ENCODE assay signal across 25 mouse cellular contexts in the genomic region with DNA sequence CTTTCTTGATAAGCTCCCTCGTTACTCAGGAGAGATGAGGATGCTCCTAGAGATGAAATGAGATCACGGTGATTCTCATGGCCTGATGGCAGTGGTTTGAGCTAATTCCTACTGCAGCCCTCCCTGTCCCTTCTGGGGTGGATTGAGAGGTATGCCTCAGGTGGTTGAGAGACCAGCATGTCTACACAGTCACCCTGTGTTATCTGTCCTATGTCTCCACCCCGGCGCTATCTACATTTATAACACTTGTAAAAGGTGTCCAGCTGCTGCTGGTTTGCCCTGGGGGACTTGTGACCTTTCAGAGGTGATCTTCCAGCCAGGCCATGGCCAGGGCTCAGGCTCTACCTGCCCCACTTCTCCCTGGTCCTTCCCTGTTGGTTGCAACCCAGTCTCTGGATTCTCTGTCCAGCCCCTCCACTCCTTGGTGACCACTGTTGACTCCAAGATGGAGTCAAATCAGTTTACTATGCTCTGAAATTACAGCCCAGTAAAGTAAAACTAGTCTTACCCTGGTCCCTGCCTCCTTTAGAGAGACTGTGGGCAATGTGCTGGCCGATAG. TPM values are rescaled to one million over a fixed set of nuclear protein-coding genes. Genes with fewer than 3 reads are reported as not detected.
DNase-seq lines count a peak whose midpoint lies in the region; ATAC-seq and TF ChIP-seq lines count a peak whose summit lies in the region.
"Had no signal": no experiment of that assay in that cellular context is flagged by ENCODE, and none has a peak within 500 bp of the region (broad histone marks: within the 10 kb centered on the region; RNA-seq: fewer than 3 reads in every experiment).

No protein-coding gene starts in this region.

- 54% methylated on average over 5 of the region's 5 CpGs for WGBS in heart, embryonic 12.5 days
- WGBS in lung, postnatal 0 days: 43% methylated on average over 5 of the region's 5 CpGs
- 51% methylated on average over 5 of the region's 5 CpGs for WGBS in stomach, embryonic 15.5 days

- no peak for TF ChIP-seq EP300 in lung, postnatal 0 days (IDR thresholded peaks at IDR 0.05)

- no peak for TF ChIP-seq CTCF in lung, postnatal 0 days (IDR thresholded peaks at IDR 0.05)

- H3K27me3 ChIP-seq in heart, embryonic 12.5 days (replicated peaks): peaks cover 19% of the 10 kb centered on the region
- H3K27me3 ChIP-seq in lung, postnatal 0 days (replicated peaks; ENCODE audit: insufficient read depth, low read length): no peaks in the 10 kb centered on the region
- no peaks in the 10 kb centered on the region; the same call in 1 of the 2 replicates for H3K27me3 ChIP-seq in stomach, embryonic 15.5 days (replicated peaks)

- H3K9ac ChIP-seq in heart, embryonic 12.5 days: no peak overlapping the region
- H3K9ac ChIP-seq in lung, postnatal 0 days (replicated peaks; ENCODE audit: low read depth): no peak overlapping the region
- no peak overlapping the region for H3K9ac ChIP-seq in stomach, embryonic 15.5 days
- H3K9ac ChIP-seq: forebrain, postnatal 0 days; limb, embryonic 15.5 days; liver, embryonic 15.5 days; midbrain, embryonic 15.5 days; neural tube, embryonic 12.5 days had no signal

- H3K9me3 ChIP-seq in heart, embryonic 12.5 days (replicated peaks): no peaks in the 10 kb centered on the region
- no peaks in the 10 kb centered on the region for H3K9me3 ChIP-seq in lung, postnatal 0 days (ENCODE audit: low read length)
- no peaks in the 10 kb centered on the region for H3K9me3 ChIP-seq in stomach, embryonic 15.5 days
- H3K9me3 ChIP-seq: forebrain, embryonic 10.5 days; limb, embryonic 15.5 days; liver, embryonic 15.5 days; midbrain, embryonic 15.5 days; neural tube, embryonic 12.5 days had no signal

- peaks cover 31% of the 10 kb centered on the region for H3K4me1 ChIP-seq in heart, embryonic 12.5 days (replicated peaks)
- peaks cover 8% of the 10 kb centered on the region; the same call in 1 of the 2 replicates for H3K4me1 ChIP-seq in lung, postnatal 0 days (ENCODE audit: insufficient read depth, low read depth, low read length)
- peaks cover 10% of the 10 kb centered on the region; the same call in 1 of the 2 replicates for H3K4me1 ChIP-seq in stomach, embryonic 15.5 days
- H3K4me1 ChIP-seq: liver, embryonic 15.5 days had no signal

- H3K4me2 ChIP-seq in heart, embryonic 12.5 days: no peak overlapping the region
- H3K4me2 ChIP-seq in lung, postnatal 0 days (replicated peaks; ENCODE audit: low read depth, low read length): no peak overlapping the region
- H3K4me2 ChIP-seq in stomach, embryonic 15.5 days: no peak overlapping the region
- H3K4me2 ChIP-seq: limb, embryonic 15.5 days; liver, embryonic 15.5 days; midbrain, embryonic 15.5 days; neural tube, embryonic 12.5 days had no signal

- no peak overlapping the region for H3K4me3 ChIP-seq in heart, embryonic 12.5 days
- H3K4me3 ChIP-seq in lung, postnatal 0 days (ENCODE audit: low read depth, low read length): no peak overlapping the region
- no peak overlapping the region for H3K4me3 ChIP-seq in stomach, embryonic 15.5 days (replicated peaks)
- H3K4me3 ChIP-seq: forebrain, embryonic 10.5 days; limb, embryonic 15.5 days; liver, embryonic 15.5 days; midbrain, embryonic 15.5 days; neural tube, embryonic 12.5 days had no signal

- peak; percentile 81 for DNase-seq in heart, adult 11 months
- peak; percentile 5 for DNase-seq in kidney, adult 11 months
- no peak for DNase-seq in kidney, postnatal 14 days
- DNase-seq in lung, postnatal 0 days (ENCODE audit: low spot score): no peak
- no peak for DNase-seq in lung, postnatal 36 days
- no peak for DNase-seq in frontal cortex, postnatal 14 days (ENCODE audit: low spot score in 2 of 2)
- DNase-seq: adrenal gland, adult 8-10 months; cerebellum, adult 11-12 months; cerebellum, postnatal 10 days; forebrain, postnatal 0 days; gastrocnemius, postnatal 36 days; layer of hippocampus, adult 9-11 months; left cerebral cortex, postnatal 4 days; thymus, postnatal 25 days had no signal

- no peak for ATAC-seq in heart, embryonic 12.5 days (ENCODE audit: insufficient number of reproducible peaks, low FRiP score)
- ATAC-seq in lung, postnatal 0 days: no peak
- ATAC-seq in stomach, embryonic 15.5 days (ENCODE audit: insufficient read depth, low FRiP score, low read depth): no peak
- ATAC-seq: activated CD4-positive, CD25-positive, alpha-beta regulatory T cell, adult 4 months; forebrain, postnatal 0 days; hindbrain, postnatal 0 days; midbrain, embryonic 15.5 days had no signal

- H3K27ac ChIP-seq in heart, embryonic 12.5 days (ENCODE audit: poor library complexity, severe bottlenecking): no peak overlapping the region
- peak overlapping the region; percentile 59 for H3K27ac ChIP-seq in lung, postnatal 0 days (ENCODE audit: low read length)
- H3K27ac ChIP-seq in stomach, embryonic 15.5 days: peak overlapping the region; percentile 46
- H3K27ac ChIP-seq: forebrain, embryonic 10.5 days; hindbrain, postnatal 0 days; limb, embryonic 15.5 days; liver, embryonic 15.5 days; macrophage; midbrain, embryonic 15.5 days; neural tube, embryonic 12.5 days had no signal

- H3K36me3 ChIP-seq in heart, embryonic 12.5 days: no peaks in the 10 kb centered on the region
- no peaks in the 10 kb centered on the region for H3K36me3 ChIP-seq in lung, postnatal 0 days (ENCODE audit: insufficient read depth, low read length)
- H3K36me3 ChIP-seq in stomach, embryonic 15.5 days: no peaks in the 10 kb centered on the region
- H3K36me3 ChIP-seq: forebrain, embryonic 10.5 days; limb, embryonic 15.5 days; liver, embryonic 15.5 days; midbrain, embryonic 15.5 days; neural tube, embryonic 12.5 days had no signal

RNA-seq across cellular contexts. Expression of a gene that starts 5.4 kb away (rescaled TPM):
- polyA plus RNA-seq in heart, embryonic 12.5 days (2016; fragmentation: Nextera tagmentation; extraction: Ambion mirVana): 0.93 and 1.4 TPM in 2 replicates
- polyA plus RNA-seq in lung, postnatal 0 days (2015; fragmentation: Nextera tagmentation; extraction: Ambion mirVana): 20.1 and 22.1 TPM in 2 replicates
- polyA plus RNA-seq in stomach, embryonic 15.5 days (2015; fragmentation: Nextera tagmentation; extraction: Ambion mirVana): 8.4 and 13.7 TPM in 2 replicates
- polyA plus RNA-seq: embryonic facial prominence, embryonic 11.5 days; forebrain, embryonic 10.5 days; forebrain, postnatal 0 days; hindbrain, postnatal 0 days; midbrain, embryonic 15.5 days; neural tube, embryonic 12.5 days had no signal

Comparison
In these comparisons a context has a peak if more than half of its experiments do, and no peak if none do; other contexts are left out.
1. DNase-seq: peak in heart, adult 11 months (single experiment) and kidney, adult 11 months (single experiment); none in kidney, postnatal 14 days (single experiment), lung, postnatal 0 days (single experiment), lung, postnatal 36 days (single experiment) and frontal cortex, postnatal 14 days (0 of 2).